Mouse (Mus musculus) urinary bladder, adult 18-20 months (tissue): ENCODE results near the gene Soga1.

Experiments
- DNase-seq, 2 experiments: peaks; one replicate each; pipeline ENCODE4 v3.0.0; 2022; ENCODE audit warnings: low spot score in 2 of 2, mixed read lengths in 2 of 2

Gene Soga1

DNA sequence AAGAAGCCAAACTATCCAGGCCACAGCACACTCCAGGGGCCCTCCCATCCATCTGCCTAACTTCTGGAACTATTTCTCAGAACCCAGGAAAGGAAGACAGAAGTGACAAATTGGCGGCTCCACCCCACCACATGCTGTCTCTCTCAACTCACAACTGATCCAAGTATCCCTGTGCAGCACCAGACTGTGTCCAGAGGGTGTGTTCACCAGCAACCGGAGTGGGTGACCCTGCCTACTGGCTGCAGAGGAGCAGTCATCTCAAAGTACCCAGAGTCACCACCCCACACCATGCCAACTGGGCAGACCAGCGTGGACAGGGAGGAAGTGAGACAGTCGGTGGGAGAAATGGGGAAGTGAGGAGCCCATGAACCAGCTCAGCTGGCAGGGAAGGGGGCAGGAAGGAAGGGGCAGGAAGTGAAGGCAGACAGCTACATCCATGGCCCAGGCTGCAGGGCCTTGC lies 15.8 kb downstream of the Soga1 start:
- DNase-seq: no peak

DNA sequence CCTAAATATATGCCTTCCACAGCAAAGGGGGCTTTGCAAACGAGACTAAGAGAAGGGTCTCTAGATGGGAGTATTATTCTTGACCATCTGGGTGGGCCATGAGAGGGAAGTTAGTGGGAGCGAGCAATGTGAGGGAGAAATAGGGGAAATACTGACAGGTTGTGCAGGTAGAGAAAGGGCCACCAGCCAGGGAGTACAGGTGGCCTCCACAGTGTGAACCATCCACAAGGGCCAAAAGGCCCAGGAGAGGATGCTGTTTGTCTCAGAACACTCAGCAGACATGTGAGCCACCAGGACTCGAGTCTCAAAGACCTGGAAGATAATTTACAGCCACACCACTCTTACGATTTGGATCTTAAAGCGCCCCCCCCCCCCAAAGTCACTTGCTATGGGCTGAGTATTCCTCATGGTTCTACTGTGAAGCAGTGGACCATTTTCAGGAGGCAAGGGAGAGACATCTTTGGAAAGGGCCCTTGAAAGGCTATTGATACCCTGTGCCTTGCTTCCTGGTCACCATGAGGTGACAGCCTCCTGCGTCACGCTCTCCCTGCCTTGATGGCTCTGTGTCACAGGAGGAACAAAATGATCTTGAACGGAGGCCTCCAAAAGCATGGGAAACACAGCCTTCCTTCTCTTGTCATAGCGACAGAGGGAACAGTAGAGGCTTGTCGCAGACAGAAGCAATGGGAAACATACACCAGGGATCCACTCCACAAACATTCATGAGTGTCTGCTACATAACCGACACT lies 18.3 kb downstream of the Soga1 start:
- DNase-seq: no peak

DNA sequence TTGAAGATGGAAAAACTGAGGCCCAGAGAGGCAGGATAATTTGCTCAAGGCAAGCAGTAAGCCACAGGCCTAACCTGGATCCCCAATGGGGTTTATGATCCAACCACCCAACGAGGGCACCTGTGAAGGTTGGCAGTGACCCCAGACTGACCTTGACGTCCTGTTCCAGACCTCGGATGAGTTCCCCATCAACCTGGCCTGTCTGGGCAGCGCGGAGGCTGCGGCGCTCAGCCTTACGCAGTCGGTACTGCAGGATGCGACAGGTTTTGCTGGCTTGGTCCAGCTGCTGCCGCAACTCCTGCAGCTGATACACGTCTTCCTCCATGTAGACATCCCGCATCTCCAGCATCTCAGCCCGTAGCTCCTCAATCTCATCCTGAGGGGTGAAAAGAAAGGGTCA lies 19.0 kb downstream of the Soga1 start:
- DNase-seq: no peak

DNA sequence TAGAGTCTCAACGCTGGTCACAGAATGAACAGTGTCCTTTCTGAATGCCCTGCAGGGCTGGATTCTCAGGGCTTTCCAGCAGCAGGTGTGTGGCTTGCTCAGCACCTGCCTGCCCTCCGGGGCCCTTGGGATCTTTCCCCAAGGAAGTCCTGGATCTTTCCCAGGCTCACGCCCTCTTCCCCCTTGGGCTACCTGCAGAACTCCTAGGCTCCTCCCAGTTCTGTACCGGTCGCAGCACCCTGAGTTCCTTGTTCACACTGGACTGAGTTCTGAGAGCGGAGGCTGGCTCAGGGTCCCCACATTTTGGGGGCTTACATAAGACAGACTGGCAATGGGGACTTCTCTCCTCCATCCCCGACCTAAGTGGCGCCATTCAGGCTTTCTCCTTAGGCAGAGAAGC lies 19.9 kb downstream of the Soga1 start:
- DNase-seq: no peak

DNA sequence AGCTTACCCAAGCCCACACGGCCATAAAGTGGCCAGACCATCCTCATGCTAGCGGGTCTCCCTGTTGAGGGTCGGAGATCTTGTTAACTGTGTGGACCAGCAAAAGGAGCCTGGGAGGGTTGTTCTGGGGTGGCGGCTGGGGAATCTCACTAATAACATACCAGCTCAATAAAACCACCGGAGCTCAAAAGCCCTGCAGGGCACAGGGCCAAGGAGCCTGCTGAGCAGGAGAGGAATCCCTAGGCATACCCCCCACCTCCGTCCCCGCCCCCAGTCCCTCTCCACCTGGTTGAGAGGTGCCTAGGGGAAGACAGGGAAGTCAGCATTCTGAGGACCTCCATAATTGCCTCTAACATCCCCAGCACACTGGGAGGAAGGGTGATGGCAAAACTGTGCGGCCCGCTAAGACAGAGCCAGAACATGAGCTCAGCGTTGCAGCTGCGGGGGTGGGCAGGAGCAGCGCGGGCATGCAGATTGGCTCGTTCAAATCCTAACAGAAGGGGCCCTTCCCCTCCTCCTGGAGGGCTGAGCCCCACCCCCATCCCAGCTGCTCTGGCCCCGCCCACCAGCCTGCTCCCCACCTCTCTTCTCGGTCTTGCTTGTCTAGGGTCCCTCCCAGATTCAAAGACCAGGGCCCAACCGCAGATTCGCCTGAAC lies 20.6 kb downstream of the Soga1 start:
- no peak for DNase-seq

DNA sequence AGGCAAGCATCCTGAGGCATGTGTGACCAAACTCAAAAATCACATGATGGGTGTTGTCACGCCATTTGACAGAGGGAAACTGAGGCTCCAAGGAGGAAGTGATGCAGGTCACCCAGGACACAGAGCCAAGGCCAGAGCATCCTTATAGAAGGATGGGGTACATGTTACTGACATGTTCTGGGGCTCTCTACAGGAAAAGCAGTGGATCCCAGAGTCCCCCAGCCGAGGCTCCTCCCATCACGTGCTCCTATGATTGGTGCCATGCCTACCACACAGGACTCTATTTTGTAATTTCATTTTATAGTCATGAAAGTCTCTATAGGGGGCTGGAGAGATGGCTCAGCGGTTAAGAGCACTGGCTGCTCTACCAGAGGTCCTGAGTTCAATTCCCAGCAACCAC lies 21.3 kb downstream of the Soga1 start:
- no peak for DNase-seq

DNA sequence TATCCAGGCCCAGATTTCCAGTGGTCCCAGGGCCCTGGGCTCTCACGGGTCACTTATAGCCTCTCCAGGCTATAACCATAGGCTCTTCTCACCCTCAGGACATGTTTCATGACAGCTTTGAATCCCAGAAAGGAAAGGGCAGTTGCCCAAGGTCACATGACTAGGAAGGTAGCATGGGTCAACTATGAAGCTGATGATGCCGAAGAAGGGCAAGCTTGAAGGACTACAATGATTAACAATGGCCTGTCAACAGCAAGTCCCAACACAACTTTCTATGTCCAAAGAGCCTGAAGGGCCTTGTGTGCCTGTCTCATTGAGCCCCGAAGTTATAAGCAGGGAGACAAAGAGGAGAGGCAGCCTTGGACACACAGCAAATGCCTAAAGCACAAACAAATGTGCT lies 21.9 kb downstream of the Soga1 start:
- DNase-seq: no peak

DNA sequence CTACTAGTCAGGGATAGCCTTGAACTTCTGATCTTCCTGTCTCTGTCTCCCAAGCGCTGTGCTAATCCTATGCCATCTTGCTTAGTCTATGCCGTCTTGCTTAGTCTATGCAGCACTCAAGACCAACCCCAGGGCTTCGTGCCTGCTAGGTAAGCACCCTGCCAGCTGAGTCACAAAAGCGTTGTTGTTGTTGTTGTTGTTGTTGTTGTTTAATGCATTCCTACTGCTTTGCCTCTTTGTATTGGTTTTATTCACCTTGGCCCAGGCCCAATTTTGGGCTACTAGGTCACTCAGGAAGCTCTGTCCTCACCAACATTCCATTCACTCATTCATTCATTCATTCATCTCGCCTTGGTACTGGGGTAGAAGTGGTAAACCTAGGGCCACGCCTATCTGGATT lies 23.3 kb downstream of the Soga1 start:
- DNase-seq: no peak

DNA sequence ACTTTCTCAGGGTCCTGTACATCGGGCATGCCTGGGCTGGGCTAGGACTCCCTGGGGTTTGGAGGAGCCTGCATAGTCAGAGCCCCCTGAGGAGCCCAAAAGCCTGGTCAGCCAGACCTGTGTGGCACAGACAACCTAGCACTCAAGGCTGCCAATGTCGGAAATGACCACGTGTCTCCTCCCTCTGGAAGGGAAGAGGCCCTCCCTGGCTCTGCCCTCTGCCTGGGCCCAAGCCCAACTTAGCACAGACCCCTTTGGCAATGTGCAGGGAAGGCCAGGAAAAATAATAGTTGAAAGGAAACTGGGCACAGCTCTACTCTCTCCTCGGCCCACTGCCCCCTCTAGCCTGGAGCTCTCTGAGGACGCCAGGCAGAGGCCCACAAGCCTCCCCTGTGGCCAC lies 24.2 kb downstream of the Soga1 start:
- no peak for DNase-seq

DNA sequence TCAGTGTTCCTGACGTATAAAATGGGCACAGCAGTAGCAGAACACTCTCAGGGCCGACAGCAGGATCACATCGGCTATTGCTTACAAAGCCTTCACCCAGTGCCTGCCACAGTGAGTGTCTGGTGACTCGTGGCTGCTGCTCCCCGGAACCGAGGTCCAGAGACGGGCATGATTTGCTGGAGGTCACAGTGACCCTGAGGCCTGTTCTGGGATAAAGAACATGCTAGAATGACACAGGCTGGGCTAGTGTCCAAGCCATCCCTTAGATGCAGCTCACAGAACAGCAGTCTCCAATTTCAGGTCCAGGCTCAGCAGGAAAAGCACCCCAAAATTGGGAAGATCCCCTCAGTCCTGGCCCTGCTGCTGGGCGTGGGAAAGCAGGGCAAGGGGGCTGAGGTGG lies 24.8 kb downstream of the Soga1 start:
- DNase-seq: no peak

DNA sequence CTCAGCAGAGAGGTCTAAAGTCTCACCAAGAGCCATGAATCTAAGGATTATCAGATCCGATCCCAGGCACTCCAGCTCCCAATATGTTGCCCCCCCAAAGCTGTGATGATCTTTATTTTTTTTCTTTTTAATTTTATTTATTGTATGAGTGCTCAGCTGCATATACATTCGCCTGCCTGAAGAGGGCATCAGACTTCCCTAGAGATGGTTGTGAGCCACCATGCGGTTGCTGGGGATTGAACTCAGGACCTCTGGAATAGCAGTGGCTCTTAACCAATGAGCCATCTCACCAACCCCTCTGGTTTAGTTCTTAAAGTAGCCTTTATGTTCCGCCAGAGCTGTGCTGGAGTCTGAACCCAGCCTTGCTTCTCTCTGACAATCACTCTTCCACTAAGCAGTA lies 25.3 kb downstream of the Soga1 start:
- no peak for DNase-seq

DNA sequence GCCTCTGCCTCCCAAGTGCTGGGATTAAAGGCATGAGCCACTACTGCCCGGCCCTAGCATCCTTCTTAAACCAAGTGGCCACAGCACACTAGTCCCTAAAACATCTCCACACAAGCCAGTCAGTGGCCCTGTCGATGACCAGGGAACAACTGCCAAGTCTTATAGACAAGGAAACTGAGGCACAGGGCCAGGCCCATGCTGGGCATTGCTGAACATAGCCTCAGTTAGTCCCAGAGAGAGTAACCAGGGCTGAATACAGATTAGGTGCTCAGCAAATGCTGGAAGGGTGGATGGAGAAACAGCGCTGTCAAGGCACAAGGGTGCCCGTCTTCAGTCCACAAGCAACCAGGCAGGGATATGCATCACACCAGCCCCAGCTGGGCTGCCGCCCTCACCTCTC lies 25.9 kb downstream of the Soga1 start:
- DNase-seq: no peak

DNA sequence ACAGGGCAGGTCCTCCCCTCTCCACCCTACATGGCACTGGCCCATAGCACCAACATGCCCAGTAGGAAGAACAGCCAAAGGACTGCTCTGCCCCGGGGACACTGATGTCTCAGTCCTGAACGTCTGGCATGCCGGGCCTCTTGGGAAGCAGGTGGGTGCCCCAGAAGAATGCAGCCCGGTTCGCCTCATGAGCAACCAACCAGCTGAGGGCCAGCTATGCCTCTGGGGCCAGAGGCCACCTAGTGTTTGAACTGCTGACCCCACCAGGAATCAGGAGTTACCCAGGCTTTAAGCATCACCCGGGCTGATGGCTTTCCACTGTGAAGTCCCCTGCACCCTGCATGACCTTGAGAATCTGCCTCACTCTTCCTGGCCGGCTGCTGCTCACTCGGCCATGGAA lies 26.6 kb downstream of the Soga1 start:
- DNase-seq: no peak

DNA sequence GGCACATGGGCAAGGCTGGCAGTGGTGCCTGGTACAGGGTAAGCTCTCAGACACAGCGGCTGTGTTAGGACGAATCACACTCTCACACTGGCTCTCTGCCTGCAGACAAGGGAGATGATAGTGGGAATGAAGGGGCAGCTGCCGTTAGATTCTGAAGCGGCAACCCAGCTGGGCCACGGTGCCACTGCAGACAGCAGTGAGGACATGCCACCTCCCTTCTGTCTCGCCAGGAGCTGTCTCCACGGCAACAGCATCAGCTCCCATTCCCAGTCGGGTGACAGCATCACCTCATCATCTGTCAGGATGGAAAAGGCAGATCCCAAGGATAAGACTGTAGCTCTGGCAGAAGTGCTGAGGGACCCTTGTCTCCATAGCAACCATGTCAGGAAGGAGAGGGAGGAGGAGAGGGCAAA lies 29.2 kb downstream of the Soga1 start:
- no peak for DNase-seq

DNA sequence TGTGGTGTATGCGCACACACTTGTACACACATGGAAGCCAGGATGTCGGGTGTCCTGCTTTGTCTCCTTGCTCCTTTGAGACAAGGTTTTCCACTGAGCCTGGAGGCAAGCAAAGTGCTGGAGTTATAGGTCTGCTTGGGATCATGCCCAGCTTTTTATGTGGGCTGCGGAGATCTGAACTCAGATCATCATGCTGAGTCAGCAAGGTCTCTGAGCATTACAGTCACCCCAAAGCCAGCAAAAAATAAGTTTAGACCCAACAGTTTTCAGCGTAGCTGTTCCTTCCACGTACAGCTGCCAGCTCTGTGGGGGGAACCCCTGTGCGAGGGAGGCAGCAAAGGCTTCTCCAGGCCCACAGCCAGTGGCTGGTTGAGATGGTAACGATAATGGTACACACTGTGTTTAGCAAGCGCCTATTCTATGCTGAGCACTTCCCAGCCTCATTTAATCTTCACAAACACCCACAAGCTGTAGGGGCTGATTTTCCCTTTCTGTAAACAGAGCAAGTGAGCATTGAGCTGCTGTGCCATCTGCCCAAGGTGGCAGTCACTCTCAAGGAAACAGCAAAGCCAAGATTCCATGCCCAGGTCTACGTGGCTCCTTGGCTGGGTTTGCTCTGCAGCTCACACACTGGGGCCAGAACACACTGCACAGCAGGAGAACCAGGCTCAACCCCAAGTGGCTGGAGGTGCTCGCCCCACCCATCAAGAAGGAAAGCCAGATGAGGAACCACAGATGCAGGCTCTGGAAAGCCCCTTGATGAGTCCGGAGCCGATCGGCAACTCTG lies 30.5 kb downstream of the Soga1 start:
- DNase-seq: no peak

DNA sequence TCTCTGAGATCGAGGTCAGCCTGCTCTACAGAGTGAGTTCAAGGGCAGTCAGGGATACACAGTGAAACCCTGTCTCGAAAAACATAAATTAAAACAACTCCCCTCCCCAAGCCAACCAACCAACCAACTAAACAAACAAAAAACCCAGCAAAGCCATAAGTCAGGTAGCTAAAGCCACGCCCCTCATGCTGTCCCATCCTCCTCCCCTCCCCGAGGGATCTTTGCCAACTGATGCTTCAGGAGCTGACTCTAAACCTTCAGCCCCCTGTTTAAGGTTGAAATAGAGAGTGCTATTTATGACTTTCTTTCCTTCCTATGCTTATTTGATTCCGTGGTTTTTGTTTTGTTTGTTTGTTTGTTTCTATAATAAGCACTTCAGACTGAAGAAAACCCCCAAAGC lies 32.1 kb downstream of the Soga1 start:
- no peak for DNase-seq

DNA sequence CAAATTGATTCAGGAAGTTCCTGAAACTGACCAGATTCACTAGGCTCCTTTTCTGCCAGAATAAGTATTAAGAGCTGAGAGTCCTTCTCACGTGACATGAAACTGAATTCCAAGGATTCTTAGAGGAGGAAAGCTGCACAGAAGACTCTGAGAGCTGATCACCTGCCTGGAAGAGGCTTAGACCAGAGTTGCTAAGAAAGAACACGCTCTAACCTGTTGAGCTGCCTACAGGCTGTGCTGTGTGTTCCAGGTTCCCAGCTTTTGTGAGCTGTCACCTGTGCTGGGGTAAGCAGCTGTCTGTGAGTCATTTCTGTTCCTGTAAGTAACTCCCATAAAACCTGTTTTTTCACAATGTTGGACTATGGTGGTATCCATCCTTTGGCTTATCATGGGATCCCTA lies 33.1 kb downstream of the Soga1 start:
- DNase-seq: no peak

DNA sequence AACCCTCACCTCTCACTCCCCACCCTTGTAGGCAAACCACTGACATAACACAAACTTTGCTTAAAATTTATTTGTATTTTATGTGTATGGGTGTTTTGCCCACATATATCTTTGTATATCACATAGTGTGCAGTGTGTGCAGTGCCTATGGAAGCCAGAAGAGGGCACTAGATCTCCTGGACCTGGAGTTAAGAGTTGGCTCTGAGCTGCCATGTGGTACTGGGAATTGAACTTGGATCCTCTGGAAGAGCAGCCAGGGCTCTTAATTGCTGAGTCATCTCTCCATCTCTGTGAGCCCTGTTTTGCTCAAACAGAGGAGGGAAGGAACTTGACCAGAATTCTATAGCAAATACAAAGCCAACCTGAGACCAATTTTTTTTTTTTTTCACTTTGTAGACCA lies 35.1 kb downstream of the Soga1 start:
- no peak for DNase-seq

DNA sequence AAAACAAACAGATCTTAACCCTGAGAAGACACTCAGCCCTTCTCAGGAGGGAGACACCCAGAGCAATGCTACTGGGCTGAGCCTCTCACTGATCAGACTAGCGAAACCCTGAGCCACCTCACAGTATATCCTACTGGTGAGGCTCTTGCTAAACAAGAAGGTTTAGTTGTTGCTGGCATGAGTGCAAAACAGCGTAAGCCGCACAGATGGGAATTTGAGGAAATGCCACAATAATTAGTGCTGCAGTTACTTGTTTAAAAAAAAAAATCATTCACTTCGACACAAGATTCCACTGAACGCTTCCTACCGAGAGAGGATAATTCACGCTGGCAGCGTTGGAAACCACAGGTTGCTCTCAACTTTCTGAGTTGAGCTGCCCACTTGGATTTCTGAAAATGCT lies 35.5 kb downstream of the Soga1 start:
- DNase-seq: no peak

DNA sequence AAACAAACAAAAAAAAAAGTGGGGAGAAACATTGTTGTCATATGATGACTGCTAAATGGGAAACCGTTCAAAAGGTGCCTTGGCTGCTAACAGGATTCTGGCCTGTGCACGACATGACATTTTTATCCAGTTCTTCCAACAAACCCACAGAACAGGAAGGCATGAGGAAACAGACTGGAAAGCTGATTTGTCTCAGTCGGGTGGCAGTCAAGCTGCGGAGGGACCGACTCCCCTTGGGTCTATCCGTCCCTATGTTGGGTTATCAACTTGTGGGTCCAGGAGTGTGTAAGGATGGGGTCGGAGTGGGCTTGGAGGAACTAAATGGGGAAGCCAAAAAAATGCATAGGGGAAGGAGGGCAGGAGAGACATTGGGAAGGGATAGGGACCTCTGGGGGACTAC lies 37.6 kb downstream of the Soga1 start:
- DNase-seq: no peak

DNA sequence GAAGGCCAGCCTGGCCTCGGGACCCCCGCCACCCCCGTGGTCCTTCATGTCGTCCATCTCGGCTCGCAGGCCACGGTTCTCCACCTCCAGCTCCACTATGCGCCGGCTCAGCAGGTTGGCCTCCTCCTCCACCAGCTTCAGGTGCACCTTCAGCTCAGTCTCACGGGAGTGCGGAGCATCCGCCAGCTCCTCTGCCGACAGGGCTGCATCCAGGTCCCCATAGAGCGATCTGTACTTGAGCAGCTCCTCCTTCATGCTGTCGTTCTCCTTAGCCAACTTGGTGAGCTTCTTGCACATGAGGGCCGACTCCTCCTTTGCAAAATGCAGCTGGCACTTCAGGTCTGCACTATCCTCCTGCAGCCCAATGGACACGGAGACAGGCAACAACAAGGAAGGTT lies 38.4 kb downstream of the Soga1 start:
- no peak for DNase-seq

DNA sequence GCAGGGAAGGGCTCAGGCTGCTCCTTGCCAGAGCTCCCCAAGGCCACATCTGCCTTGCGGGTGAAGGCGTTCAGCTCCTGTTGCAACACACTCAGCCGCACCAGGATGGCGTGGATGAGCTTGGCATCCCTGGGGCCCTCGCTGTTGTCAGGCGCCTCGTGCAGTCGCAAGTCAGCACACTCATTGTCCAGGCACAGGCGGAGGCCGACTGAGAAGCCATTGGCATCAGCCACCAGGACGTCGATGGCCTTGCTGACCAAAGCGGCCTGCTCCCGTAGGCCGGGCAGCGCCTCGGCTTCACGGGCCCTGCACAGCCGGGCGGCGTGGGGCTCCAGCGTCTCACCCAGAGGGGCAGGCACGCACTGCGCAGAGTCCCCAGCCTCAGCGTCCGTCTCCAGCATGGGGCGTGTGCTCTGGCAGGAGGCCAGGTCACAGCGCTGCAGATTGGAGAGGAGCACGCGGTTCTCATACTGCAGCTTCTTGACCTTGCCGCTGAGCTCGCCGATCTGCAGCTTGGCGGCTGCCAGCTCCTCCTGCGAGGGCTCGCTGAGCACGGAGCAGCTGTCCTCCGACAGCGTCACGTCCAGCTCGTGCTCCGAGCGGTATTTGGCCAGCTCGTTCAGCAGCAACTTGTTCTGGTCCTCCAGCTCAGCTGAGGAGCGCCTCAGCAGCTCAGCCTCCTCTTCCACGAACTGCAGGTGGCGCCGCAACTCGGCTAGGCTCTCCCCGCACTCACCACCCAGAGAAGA lies 39.0 kb downstream of the Soga1 start:
- no peak for DNase-seq
